Mouse (Mus musculus) heart, postnatal 0 days (tissue): ENCODE data around the gene Mybpc2. TPM values are rescaled to one million over a fixed set of nuclear protein-coding genes. Genes with fewer than 3 reads are reported as not detected.

Source experiments
- ATAC-seq: fragments of 200-750 bp; cut with Nextera tagmentation; 2 replicates; pipeline ENCODE4 v1.8.0; 2017; ENCODE audit warnings: low read depth, moderate number of reproducible peaks, moderate library complexity; ENCODE audit not compliant: insufficient read depth
- DNase-seq: peaks from one replicate; pipeline ENCODE4 v3.0.0-alpha.2; 2016; ENCODE audit warnings: low spot score
- H3K27ac ChIP-seq: fragments of 300-500 bp; sonication (generic); 2 replicates; pipeline ENCODE4 v1.5.1; 2014; ENCODE audit warnings: low read depth, mild to moderate bottlenecking
- H3K27me3 ChIP-seq: fragments of 300-500 bp; sonication (generic); 2 replicates; pipeline ENCODE4 v1.6.1; 2014; ENCODE audit warnings: low read length, mixed read lengths; ENCODE audit not compliant: control insufficient read depth, insufficient read depth
- H3K36me3 ChIP-seq: fragments of 300-500 bp; sonication (generic); replicated peaks from 2 replicates; pipeline ENCODE4 v1.6.1; 2014; ENCODE audit warnings: low read length, mixed read lengths; ENCODE audit not compliant: control insufficient read depth, insufficient read depth
- H3K4me1 ChIP-seq: fragments of 300-500 bp; sonication (generic); 2 replicates; pipeline ENCODE4 v1.6.1; 2014; ENCODE audit warnings: antibody characterized with exemption; ENCODE audit not compliant: control insufficient read depth, insufficient read depth
- H3K4me2 ChIP-seq: fragments of 300-500 bp; sonication (generic); 2 replicates; pipeline ENCODE4 v1.6.1; 2014; ENCODE audit warnings: low read depth, mild to moderate bottlenecking, low read length, moderate library complexity
- H3K4me3 ChIP-seq: fragments of 300-500 bp; sonication (generic); 2 replicates; pipeline ENCODE4 v1.5.1; 2014; ENCODE audit warnings: low read depth, low read length
- H3K9ac ChIP-seq: fragments of 300-500 bp; sonication (generic); replicated peaks from 2 replicates; pipeline ENCODE4 v1.6.1; 2014; ENCODE audit warnings: low read depth, low read length, mixed read lengths
- H3K9me3 ChIP-seq: fragments of 300-500 bp; sonication (generic); replicated peaks from 2 replicates; pipeline ENCODE4 v1.6.1; 2016; ENCODE audit warnings: low read length; ENCODE audit not compliant: control insufficient read depth
- CTCF ChIP-seq: IDR thresholded peaks from 2 replicates; pipeline ENCODE4 v1.5.1; 2016; ENCODE audit warnings: antibody characterized with exemption, control low read depth, low read depth
- EP300 ChIP-seq: IDR thresholded peaks from 2 replicates; pipeline ENCODE4 v1.6.1; 2016; ENCODE audit warnings: antibody characterized with exemption, low read depth
- WGBS: fragments of 180-500 bp; shearing (Covaris S2); extraction: QIAGEN DNeasy Blood & Tissue Kit; methylation state at CpG from one replicate; pipeline ENCODE4 v1.1.7; 2014; 5-methylcytosine and 5-hydroxymethylcytosine counted together
- polyA plus RNA-seq: library from polyadenylated mRNA; unstranded; fragments of >200 nt; fragmentation: Nextera tagmentation; extraction: Ambion mirVana; gene quantifications from 2 replicates; pipeline ENCODE4 v1.2.1, GENCODE M21; 2015
- total RNA-seq: library from RNA; depleted of rRNA; stranded (reverse); fragments of >200 nt; gene quantifications from 2 replicates; pipeline ENCODE4 v1.2.3, GENCODE M21; 2014; ENCODE audit warnings: low replicate concordance

Gene Mybpc2
- total and polyA plus RNA-seq, 2 experiments from 2014 or later, result 2.6 to 4.5 TPM

DNA sequence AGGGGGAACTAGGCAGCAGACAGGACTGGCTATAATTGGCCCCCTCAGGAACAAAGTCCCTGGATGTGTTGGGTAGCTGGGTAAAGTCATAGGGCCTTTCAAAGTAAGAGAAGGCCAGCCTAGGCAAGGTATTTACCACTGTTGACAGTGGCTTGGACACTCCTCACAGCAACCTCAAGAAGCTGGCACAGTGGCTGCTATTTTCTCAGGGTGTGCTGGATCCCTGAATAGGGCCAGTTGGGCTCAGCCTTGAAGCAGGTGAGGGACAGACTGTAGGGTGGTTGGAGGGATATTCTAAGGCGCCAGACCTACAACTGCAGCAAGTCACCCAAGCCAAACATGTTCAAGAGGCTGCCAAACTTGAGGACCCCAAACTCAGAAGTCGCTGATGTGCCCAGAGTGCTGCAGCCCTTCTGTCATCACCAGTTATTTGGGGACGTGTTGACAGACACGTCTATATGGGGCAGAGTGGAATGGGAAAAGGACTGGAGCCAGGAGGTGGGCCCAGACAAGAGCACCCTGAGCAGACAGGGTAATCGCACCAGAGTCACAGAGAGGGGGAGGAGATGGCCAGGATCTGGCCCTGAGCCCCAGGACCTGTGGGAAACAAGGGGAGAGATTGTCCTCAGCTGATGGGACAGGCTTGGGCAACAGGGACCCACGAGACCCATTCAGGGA is 52.4 kb downstream of the Mybpc2 start:
- Histone ChIP-seq H3K9me3 (no peaks in the 10 kb centered on the region), H3K27ac (peak overlapping the region; percentile 99), H3K4me1 (peaks cover 50% of the 10 kb centered on the region), H3K4me2 (peak overlapping the region; percentile 55), H3K4me3 (no peak overlapping the region), H3K27me3 (no peaks in the 10 kb centered on the region), H3K36me3 (no peaks in the 10 kb centered on the region), H3K9ac (peak overlapping the region; percentile 35; the same call in 1 of the 2 replicates)
- 12% methylated on average over 6 of the region's 6 CpGs for WGBS
- DNase-seq (peak; percentile 96), ATAC-seq (peak; percentile 68)
- no peak for TF ChIP-seq CTCF
- TF ChIP-seq EP300, result peak; percentile 98

DNA sequence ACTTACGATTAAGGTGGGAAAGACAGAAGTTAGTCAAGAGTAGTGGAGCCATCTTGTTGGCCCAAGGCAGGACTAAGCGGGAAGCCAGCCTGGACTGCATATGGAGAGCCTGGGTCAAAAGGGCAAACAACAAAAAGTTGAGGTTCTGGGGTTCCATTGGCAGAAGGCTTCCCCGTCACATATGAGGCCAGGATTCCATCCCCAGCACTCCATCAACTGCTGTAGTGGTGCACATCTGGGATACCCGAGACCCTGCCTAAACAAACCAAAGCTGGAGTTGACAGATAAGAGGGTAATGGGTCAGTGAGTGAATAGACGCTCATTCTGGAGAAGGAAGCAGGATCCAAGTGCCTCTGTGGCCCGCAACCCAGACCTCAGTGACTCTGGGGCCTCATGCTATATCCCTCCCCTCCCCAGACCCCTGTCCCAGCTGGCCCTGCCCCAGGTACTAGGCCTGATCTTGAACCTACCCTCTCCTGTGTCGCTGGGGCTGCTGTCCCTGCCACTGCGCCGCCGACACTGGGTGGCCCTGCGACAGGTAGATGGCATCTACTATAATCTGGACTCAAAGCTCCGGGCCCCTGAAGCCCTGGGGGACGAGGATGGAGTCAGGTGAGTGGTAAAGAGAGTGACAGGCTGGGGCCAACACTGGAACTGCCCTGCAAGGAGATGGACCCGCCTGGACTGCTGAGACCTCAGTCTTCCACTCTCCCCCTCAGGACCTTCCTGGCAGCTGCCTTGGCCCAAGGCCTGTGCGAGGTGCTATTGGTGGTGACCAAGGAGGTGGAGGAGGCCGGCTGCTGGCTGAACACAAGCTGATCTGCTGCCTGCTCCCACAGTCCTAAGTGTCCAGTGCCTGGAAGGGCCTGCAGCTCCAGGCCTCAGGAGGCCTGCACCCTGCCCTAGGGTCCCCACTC is 53.5 kb downstream of the Mybpc2 start:
- H3K27ac ChIP-seq, result peak overlapping the region; percentile 99
- no peak overlapping the region for H3K4me3 ChIP-seq
- peaks cover 50% of the 10 kb centered on the region for H3K4me1 ChIP-seq
- no peak for TF ChIP-seq EP300
- no peak for TF ChIP-seq CTCF
- no peak for DNase-seq
- no peaks in the 10 kb centered on the region for H3K27me3 ChIP-seq
- H3K9me3 ChIP-seq, result no peaks in the 10 kb centered on the region
- no peak for ATAC-seq
- H3K36me3 ChIP-seq, result no peaks in the 10 kb centered on the region
- H3K4me2 ChIP-seq, result no peak overlapping the region
- H3K9ac ChIP-seq, result peak overlapping the region; percentile 35; the same call in 1 of the 2 replicates
- 55% methylated on average over 16 of the region's 16 CpGs for WGBS

DNA sequence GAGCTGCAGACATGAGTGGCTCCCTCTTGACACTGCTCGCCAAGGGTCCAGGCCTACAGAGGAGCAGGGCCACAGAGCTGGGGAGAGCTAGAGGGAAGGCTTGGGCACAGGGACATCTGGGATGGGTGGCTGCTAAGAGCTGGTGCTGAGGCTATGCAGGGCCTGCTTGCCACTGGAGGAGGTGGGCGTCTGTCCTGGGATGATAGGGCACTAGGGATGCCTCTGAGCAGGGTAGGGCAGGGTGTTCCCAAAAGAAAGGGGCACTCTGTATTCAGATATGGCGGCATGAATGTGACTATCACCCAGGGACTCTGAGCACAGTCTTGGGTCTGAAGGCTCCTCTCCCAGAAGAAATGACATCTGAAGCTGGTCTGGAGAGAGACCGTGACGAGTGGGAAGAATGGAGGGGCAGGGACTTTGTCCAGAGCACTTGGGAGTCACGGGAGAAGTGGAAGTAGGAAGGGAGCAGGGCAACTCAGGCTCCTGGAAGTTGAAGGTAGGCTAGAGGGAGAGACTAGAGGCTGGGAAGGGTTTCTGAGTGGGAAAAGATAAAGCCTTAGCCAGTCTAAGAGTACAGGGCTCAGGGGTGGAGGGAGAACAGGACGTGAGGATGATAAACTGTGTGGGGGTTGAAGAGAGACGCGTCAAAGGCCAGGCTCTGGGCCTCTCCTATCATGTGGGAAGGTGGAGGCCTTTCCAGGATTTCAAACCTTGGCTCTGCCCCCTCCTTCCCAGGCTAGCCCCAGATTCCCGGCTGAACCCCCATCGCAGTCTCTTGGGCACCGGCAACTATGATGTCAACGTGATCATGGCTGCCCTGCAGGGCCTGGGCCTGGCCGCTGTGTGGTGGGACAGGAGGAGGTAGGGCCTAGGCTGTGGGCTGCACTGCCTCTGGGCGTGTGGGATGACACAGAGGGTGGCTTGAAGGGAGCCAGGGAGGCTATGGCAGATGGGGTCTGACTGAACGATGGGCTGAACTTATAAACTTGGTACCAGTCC is 54.5 kb downstream of the Mybpc2 start:
- TF ChIP-seq CTCF (no peak), EP300 (no peak)
- H3K4me1 ChIP-seq, result peaks cover 43% of the 10 kb centered on the region
- ATAC-seq (no peak), DNase-seq (no peak)
- peak overlapping the region; percentile 64; the same call in 1 of the 2 replicates for H3K9ac ChIP-seq
- peak overlapping the region; percentile 99 for H3K27ac ChIP-seq
- H3K9me3 ChIP-seq, result no peaks in the 10 kb centered on the region
- WGBS, result 51% methylated on average over 16 of the region's 16 CpGs
- no peak overlapping the region for H3K4me3 ChIP-seq
- H3K4me2 ChIP-seq, result no peak overlapping the region
- no peaks in the 10 kb centered on the region for H3K27me3 ChIP-seq
- H3K36me3 ChIP-seq, result no peaks in the 10 kb centered on the region

DNA sequence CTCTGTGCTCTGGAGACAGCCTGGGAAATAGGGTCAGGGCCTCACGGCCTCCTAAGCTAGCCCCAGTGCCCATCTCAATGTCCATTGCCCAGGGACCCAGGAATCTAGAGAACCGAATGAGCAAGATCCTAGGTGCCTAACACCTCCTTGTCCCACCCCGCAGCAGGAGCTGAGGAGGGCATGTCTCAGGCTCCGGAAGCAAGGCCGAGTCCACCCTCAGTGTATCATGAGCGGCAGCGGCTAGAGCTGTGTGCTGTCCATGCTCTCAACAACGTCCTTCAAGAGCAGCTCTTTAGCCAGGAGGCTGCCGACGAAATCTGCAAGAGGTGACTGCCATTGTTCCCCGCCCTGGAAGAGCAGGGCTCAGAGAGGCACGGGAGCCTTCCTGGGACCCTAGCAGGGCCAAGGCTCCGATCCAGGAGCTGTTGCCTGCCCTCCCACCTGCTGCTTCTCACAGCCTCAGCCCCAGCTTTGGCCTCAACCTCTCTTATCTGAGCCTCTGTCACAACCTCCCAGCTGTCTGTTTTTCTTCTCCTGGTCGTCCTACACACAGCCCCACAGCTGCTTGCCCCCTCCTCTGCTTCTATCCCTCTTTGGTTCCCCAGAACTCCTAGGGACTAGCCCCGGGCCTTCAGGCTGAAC is 55.7 kb downstream of the Mybpc2 start:
- no peak for TF ChIP-seq CTCF
- TF ChIP-seq EP300, result no peak
- H3K4me3 ChIP-seq, result peak overlapping the region; percentile 71
- H3K27ac ChIP-seq, result peak overlapping the region; percentile 99
- no peaks in the 10 kb centered on the region for H3K27me3 ChIP-seq
- H3K4me1 ChIP-seq, result peaks cover 35% of the 10 kb centered on the region
- peak overlapping the region; percentile 64 for H3K9ac ChIP-seq
- peak overlapping the region; percentile 81 for H3K4me2 ChIP-seq
- 23% methylated on average over 15 of the region's 15 CpGs for WGBS
- H3K36me3 ChIP-seq, result no peaks in the 10 kb centered on the region
- DNase-seq, result no peak
- no peaks in the 10 kb centered on the region for H3K9me3 ChIP-seq
- ATAC-seq, result no peak
